Mouse (Mus musculus) thymus, adult 2 months (tissue): ENCODE measurements around the gene Sept3. TPM values are rescaled to one million over a fixed set of nuclear protein-coding genes. Genes with fewer than 3 reads are reported as not detected.

Experiments
- DNase-seq: peaks from one replicate; pipeline ENCODE4 v3.0.0; 2021
- H3K27ac ChIP-seq: fragments of 200-500 bp; 2 replicates; pipeline ENCODE4 v1.5.1; 2012; ENCODE audit warnings: low read length, control low read depth; ENCODE audit not compliant: control insufficient read depth, insufficient read depth
- H3K27me3 ChIP-seq: fragments of 200-500 bp; 2 replicates; pipeline ENCODE4 v1.6.1; 2012; ENCODE audit warnings: mild to moderate bottlenecking, low read length, moderate library complexity, mixed read lengths; ENCODE audit not compliant: control insufficient read depth, insufficient read depth
- H3K36me3 ChIP-seq: fragments of 200-500 bp; 2 replicates; pipeline ENCODE4 v1.6.1; 2012; ENCODE audit warnings: mild to moderate bottlenecking, low read length, moderate library complexity; ENCODE audit not compliant: control insufficient read depth, insufficient read depth
- H3K4me1 ChIP-seq: fragments of 200-500 bp; replicated peaks from 2 replicates; pipeline ENCODE4 v1.6.1; 2012; ENCODE audit warnings: low read length; ENCODE audit not compliant: control insufficient read depth, insufficient read depth
- H3K4me3 ChIP-seq: fragments of 200-500 bp; 2 replicates; pipeline ENCODE4 v1.5.1; 2012; ENCODE audit warnings: mild to moderate bottlenecking, low read length, control low read depth, moderate library complexity; ENCODE audit not compliant: control insufficient read depth, insufficient read depth
- CTCF ChIP-seq: fragments of 200-500 bp; IDR thresholded peaks from 2 replicates; pipeline ENCODE4 v1.5.1; 2012; ENCODE audit warnings: mild to moderate bottlenecking, control low read depth, low read length, moderate library complexity, borderline replicate concordance; ENCODE audit not compliant: control insufficient read depth, poor library complexity, insufficient read depth; ENCODE audit errors: extremely low read depth
- POLR2A ChIP-seq: fragments of 200-500 bp; IDR thresholded peaks from 2 replicates; pipeline ENCODE4 v1.6.1; 2012; ENCODE audit warnings: mild to moderate bottlenecking, low read length, control low read depth, moderate library complexity; ENCODE audit not compliant: control insufficient read depth, poor library complexity, insufficient read depth; ENCODE audit errors: extremely low read depth
- WGBS: fragments of 180-500 bp; shearing (Covaris S2); methylation state at CpG from one replicate; pipeline ENCODE4 v1.1.7; 2018; 5-methylcytosine and 5-hydroxymethylcytosine counted together
- polyA plus RNA-seq: library from polyadenylated mRNA; depleted of rRNA; stranded (reverse); fragments of >200 nt; gene quantifications from 2 replicates; pipeline ENCODE4 v1.2.3, GENCODE M21; 2012

Gene Sept3
- polyA plus RNA-seq, 1 experiment = 4.6 TPM

DNA sequence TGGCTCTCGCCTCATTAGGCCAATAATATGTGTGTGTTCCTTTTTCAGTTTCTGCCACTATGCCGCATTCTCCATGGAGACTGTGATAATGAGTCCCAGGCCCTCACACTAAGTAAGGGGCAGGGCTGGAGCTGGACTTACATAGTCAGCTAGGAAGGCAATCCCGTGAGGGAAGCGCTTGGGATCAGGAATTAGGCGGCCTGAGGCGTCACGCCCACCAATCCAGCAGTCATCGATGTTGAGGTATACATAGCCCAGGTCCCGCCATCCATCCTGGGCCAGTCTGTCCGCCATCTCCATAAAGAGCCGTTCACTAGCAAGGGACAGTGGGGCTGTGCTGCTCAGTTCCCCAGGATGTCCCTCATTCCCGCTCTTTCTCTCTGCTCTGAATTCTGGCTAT lies 61.9 kb downstream of the Sept3 start:
- no peak for DNase-seq
- no peaks in the 10 kb centered on the region; the same call in 1 of the 2 replicates for H3K36me3 ChIP-seq
- TF ChIP-seq CTCF (no peak), POLR2A (no peak)
- 96% methylated on average over 12 of the region's 12 CpGs for WGBS
- H3K4me1 ChIP-seq = peaks cover 19% of the 10 kb centered on the region
- no peak overlapping the region for H3K4me3 ChIP-seq
- H3K27ac ChIP-seq = no peak overlapping the region
- no peaks in the 10 kb centered on the region for H3K27me3 ChIP-seq

GRCm38 (mm10) chr15:82337875-82338274 lies 63.2 kb downstream of the Sept3 start:
- Histone ChIP-seq H3K27ac (no peak overlapping the region), H3K4me1 (peaks cover 26% of the 10 kb centered on the region)

GRCm38 (mm10) chr15:82338593-82339112 lies 64.0 kb downstream of the Sept3 start, which contains the start of the genes Naga, Pheta2 and Smdt1:
Naga (minus strand) TSS chr15:82338925.
Pheta2 (plus strand) TSS chr15:82338942.
Smdt1 (plus strand) TSS chr15:82338959.
- Histone ChIP-seq H3K4me3 (peak within 1 kb of the TSS; percentile 60), H3K36me3 (no peaks in the 10 kb centered on the region; the same call in 1 of the 2 replicates), H3K4me1 (peaks cover 26% of the 10 kb centered on the region), H3K27ac (no peak within 1 kb of the TSS), H3K27me3 (no peaks in the 10 kb centered on the region)
- DNase-seq = peak; percentile 97
- WGBS = under 1% methylated on average over 41 of the region's 41 CpGs
- TF ChIP-seq CTCF = 0 out of 2 replicates have a peak, but pooled peaks have one; percentile 41
- peak; percentile 67; the same call in 1 of the 2 replicates for TF ChIP-seq POLR2A

More at GRCm38 (mm10) chr15:82337875-82338274, 63.2 kb downstream of the Sept3 start:
- DNase-seq = peak; percentile 16
- 4% methylated on average over 4 of the region's 4 CpGs for WGBS
- H3K4me3 ChIP-seq = no peak overlapping the region; the same call in 1 of the 2 replicates
- H3K27me3 ChIP-seq = no peaks in the 10 kb centered on the region
- TF ChIP-seq POLR2A (no peak), CTCF (no peak)
- no peaks in the 10 kb centered on the region; the same call in 1 of the 2 replicates for H3K36me3 ChIP-seq

GRCm38 (mm10) chr15:82339150-82339549 lies 64.5 kb downstream of the Sept3 start:
- TF ChIP-seq POLR2A = no peak; the same call in 1 of the 2 replicates
- no peak for TF ChIP-seq CTCF
- no peak for DNase-seq
- no peak overlapping the region for H3K27ac ChIP-seq
- peaks cover 26% of the 10 kb centered on the region for H3K4me1 ChIP-seq
- H3K36me3 ChIP-seq = no peaks in the 10 kb centered on the region; the same call in 1 of the 2 replicates
- H3K4me3 ChIP-seq = peak overlapping the region; percentile 60
- 64% methylated on average over 10 of the region's 10 CpGs for WGBS
- H3K27me3 ChIP-seq = no peaks in the 10 kb centered on the region

DNA sequence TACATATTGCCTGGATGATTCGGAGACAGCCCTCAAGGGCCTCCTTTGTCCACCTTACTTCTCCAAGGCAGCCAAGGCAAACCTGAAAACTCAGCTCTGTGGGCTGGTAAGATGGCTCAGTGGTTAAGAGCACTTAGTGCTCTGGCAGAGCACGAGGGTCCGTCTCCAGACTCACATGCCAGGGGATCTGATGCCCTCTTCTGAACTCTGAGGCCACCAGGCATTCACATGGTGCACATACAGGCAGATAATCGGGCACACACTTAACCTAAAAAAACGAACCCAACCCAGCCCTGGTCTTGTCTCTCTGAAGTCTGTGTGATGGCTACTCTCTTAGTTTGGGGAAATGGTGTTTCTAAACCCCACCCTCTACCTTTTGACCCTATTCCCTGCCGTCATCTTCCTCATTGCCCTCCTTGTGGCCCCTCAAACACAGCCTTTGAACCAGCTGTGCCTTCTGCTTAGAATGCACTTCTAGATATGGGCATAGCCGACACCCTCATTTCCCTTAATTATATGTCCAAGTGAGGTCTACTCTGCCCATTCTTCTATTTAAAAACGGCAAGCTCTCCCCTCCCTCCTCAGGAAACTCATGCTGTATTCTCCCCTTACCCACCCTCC lies 65.1 kb downstream of the Sept3 start:
- TF ChIP-seq POLR2A (no peak), CTCF (no peak)
- H3K27me3 ChIP-seq = no peaks in the 10 kb centered on the region
- no peak overlapping the region for H3K27ac ChIP-seq
- H3K36me3 ChIP-seq = no peaks in the 10 kb centered on the region; the same call in 1 of the 2 replicates
- 73% methylated on average over 8 of the region's 8 CpGs for WGBS
- DNase-seq = no peak
- H3K4me3 ChIP-seq = no peak overlapping the region
- H3K4me1 ChIP-seq = peaks cover 26% of the 10 kb centered on the region

- DNase-seq = no peak
- no peaks in the 10 kb centered on the region for H3K27me3 ChIP-seq
- H3K27ac ChIP-seq = no peak overlapping the region
- H3K4me1 ChIP-seq = peaks cover 26% of the 10 kb centered on the region
- H3K36me3 ChIP-seq = no peaks in the 10 kb centered on the region; the same call in 1 of the 2 replicates
- peak overlapping the region; percentile 49 for H3K4me3 ChIP-seq
- TF ChIP-seq POLR2A = no peak
- TF ChIP-seq CTCF = no peak
- WGBS = 58% methylated on average over 21 of the region's 21 CpGs
Observed at GRCm38 (mm10) chr15:82340414-82341035, 65.8 kb downstream of the Sept3 start.
